Mouse (Mus musculus): Measurements from ENCODE around the gene Mfap3l. TPM values are rescaled to one million over a fixed set of nuclear protein-coding genes. Genes with fewer than 3 reads are reported as not detected.
"Not testable (repeated sequence)": the region's sequence is repeated elsewhere in the genome, so short reads cannot be mapped to it uniquely, and the experiment has no call there.

Mfap3l gene
- 34.6 TPM for polyA plus RNA-seq (2021)

DNA sequence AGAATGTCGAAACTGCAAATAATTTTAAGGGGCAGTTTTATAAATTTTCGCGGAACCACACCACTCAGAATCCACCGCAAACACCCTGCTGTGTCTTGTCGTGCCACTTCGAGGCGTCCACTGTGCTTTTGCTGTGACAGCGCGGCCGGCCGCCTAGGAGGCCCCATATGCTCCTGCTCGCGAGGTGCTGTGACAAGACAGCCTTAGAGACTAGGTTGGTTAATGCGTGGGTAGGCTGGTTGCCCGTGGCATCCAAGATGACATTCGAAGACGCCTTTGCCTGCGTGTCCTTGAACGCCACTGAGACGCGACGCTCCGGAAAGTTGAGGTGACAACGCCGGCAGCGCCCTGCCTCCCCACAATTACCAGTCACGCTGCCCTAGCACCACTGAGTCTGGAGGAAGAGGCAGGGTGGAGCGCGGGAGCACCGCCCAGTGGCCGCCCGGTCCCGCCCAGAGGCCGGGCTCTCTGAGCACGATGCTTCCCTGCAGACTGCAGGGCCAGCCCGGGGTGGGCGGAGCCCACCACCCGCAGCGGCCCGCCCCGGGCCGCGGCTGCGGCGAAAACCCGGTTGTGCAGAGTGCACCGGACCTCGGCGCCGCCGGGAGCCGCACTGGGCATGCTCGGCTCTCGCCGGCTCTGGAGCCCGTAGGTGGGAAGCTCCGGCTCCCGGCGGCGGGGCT is at the start of gene Mfap3l:
Gene Mfap3l, plus strand, starts transcription at position 578 of the 683 bp plus-strand sequence.
- POLR2A ChIA-PET, result interaction anchor here (0.6 to 1.6 kb wide), 4 partner anchors 18 to 1254 kb away, joined by 3 to 5 read pairs (median 3); no protein-coding TSS in a partner anchor
- no peaks in the 10 kb centered on the region for H3K27me3 ChIP-seq
- DNase-seq (ENCODE audit: low read depth, low spot score) (peak; percentile 64), ATAC-seq (peak; percentile 96)
- in situ Hi-C loops (cut with MboI; ENCODE audit: low pct_unique_long_range_greater_than_20kb), result loop anchor here (25.0 kb wide), 1 partner anchor 880 kb away; no protein-coding TSS in a partner anchor
- no peak for TF ChIP-seq CTCF (IDR thresholded peaks at IDR 0.05)
- CTCF ChIA-PET, result interaction anchor here (0.7 to 2.6 kb wide), 6 partner anchors 9 to 261 kb away, joined by 3 to 8 read pairs (median 4); no protein-coding TSS in a partner anchor

DNA sequence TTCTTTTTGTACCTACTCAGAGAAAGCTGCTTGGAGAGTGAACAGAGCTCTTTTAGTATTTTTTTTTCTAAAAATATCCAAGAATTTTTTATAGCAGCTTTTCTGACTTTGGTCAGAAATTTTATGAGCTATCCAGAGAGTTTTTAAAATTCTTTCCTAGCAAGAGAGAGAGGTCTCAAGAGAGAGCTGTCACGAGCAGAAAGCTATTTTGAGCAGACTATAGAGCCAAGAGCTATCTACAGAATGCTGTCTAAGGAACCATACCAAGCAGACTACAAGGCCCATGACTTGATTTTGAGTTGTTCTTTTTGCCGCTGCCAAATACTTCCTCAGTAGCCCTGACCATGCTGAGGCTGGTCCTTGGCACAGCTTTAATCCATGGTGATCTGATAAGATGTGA is 49.3 kb upstream of the Mfap3l start:
- in situ Hi-C loops (cut with MboI; ENCODE audit: low pct_unique_long_range_greater_than_20kb), result no loop called here
- DNase-seq (ENCODE audit: low read depth, low spot score) (no peak), ATAC-seq (no peak)
- H3K27me3 ChIP-seq, result peaks cover 11% of the 10 kb centered on the region
- ChIA-PET POLR2A (no interaction called here), CTCF (interaction anchor here (1.6 kb wide), 1 partner anchor 11 kb away, joined by 3 read pairs; no protein-coding TSS in a partner anchor)
- no peak for TF ChIP-seq CTCF (IDR thresholded peaks at IDR 0.05)

- CTCF ChIA-PET; ATAC-seq; H3K27me3 ChIP-seq; POLR2A ChIA-PET; DNase-seq (ENCODE audit: low read depth, low spot score); in situ Hi-C loops (cut with MboI; ENCODE audit: low pct_unique_long_range_greater_than_20kb): not testable (repeated sequence)
Measured at GRCm38 (mm10) chr8:60591352-60592105, 41.1 kb upstream of the Mfap3l start.

- in situ Hi-C loops (cut with MboI; ENCODE audit: low pct_unique_long_range_greater_than_20kb), result no loop called here
- no peaks in the 10 kb centered on the region for H3K27me3 ChIP-seq
- ChIA-PET CTCF (interaction anchor here (1.0 kb wide), 1 partner anchor 12 kb away, joined by 3 read pairs; no protein-coding TSS in a partner anchor), POLR2A (interaction anchor here (0.5 kb wide), 1 partner anchor 398 kb away, joined by 4 read pairs; the partner anchor contains the start of gene Nek1)
- ATAC-seq (no peak), DNase-seq (ENCODE audit: low read depth, low spot score) (no peak)
- peak; percentile 66 for TF ChIP-seq CTCF (IDR thresholded peaks at IDR 0.05)
Measured at GRCm38 (mm10) chr8:60594761-60595160, 37.9 kb upstream of the Mfap3l start.

GRCm38 (mm10) chr8:60611580-60612111 is 21.0 kb upstream of the Mfap3l start:
- no peak for ATAC-seq
- TF ChIP-seq CTCF (IDR thresholded peaks at IDR 0.05), result no peak
- no peaks in the 10 kb centered on the region for H3K27me3 ChIP-seq
- CTCF ChIA-PET, result no interaction called here
- DNase-seq (ENCODE audit: low read depth, low spot score), result no peak
- POLR2A ChIA-PET, result interaction anchor here (0.6 kb wide), 1 partner anchor 279 kb away, joined by 3 read pairs; the partner anchor contains the start of gene Hpf1
- in situ Hi-C loops (cut with MboI; ENCODE audit: low pct_unique_long_range_greater_than_20kb), result loop anchor here (10.0 kb wide), 1 partner anchor 253 kb away; no protein-coding TSS in a partner anchor

- POLR2A ChIA-PET, result no interaction called here
- H3K27me3 ChIP-seq, result no peaks in the 10 kb centered on the region
- ATAC-seq (no peak), DNase-seq (ENCODE audit: low read depth, low spot score) (no peak)
- peak; percentile 64 for TF ChIP-seq CTCF (IDR thresholded peaks at IDR 0.05)
- in situ Hi-C loops (cut with MboI; ENCODE audit: low pct_unique_long_range_greater_than_20kb), result loop anchor here (10.0 kb wide), 1 partner anchor 248 kb away; no protein-coding TSS in a partner anchor
- CTCF ChIA-PET, result interaction anchor here (1.2 kb wide), 1 partner anchor 255 kb away, joined by 4 read pairs; no protein-coding TSS in a partner anchor
Measured at GRCm38 (mm10) chr8:60616928-60617327, 15.7 kb upstream of the Mfap3l start.

GRCm38 (mm10) chr8:60621561-60621960 is 11.1 kb upstream of the Mfap3l start:
- no peaks in the 10 kb centered on the region for H3K27me3 ChIP-seq
- ChIA-PET POLR2A (no interaction called here), CTCF (no interaction called here)
- TF ChIP-seq CTCF (IDR thresholded peaks at IDR 0.05), result no peak
- DNase-seq (ENCODE audit: low read depth, low spot score), result no peak
- in situ Hi-C loops (cut with MboI; ENCODE audit: low pct_unique_long_range_greater_than_20kb), result no loop called here
- no peak for ATAC-seq

DNA sequence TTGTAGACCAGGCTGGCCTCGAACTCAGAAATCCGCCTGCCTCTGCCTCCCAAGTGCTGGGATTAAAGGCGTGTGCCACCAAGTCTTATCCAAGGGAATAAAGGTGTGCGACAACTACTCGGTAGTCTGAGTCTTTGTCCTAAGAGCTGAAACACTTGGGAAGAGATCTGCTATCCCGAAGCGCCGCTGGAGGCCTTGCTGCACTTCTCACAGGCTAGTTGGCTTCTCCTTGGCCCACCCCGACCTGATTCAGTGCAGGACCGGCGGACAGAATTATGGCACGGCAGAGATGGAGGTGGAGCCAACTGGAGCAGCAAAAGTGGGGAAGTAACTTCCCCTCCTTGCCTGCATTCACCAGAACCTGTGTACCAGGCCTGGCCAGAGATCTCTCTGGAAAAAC is 10.6 kb upstream of the Mfap3l start:
- in situ Hi-C loops (cut with MboI; ENCODE audit: low pct_unique_long_range_greater_than_20kb), result no loop called here
- TF ChIP-seq CTCF (IDR thresholded peaks at IDR 0.05), result no peak
- ChIA-PET CTCF (no interaction called here), POLR2A (no interaction called here)
- no peak for ATAC-seq
- no peak for DNase-seq (ENCODE audit: low read depth, low spot score)
- H3K27me3 ChIP-seq, result no peaks in the 10 kb centered on the region

DNA sequence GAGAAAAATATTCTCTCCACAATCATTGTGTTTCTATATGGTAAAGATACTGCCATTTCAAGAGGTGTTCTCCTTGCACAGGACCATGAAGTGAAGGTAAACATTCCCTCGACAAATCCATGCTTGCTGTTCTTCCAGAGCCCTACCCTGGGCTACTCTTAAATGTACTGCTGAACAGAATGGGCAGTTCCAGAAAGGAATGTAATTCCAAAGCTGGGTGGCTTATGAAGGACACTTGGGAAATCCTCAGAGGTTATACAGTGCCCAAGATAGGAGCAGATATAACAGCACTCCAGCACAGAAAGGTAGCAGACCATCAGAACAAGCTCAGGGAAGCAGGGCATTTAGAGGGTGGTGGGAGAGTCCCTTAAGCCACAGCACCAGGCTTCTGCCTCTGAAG is 9.2 kb upstream of the Mfap3l start:
- CTCF ChIA-PET, result interaction anchor here (0.8 to 1.1 kb wide), 2 partner anchors 9 to 242 kb away, joined by 3 read pairs; partner anchors contain the start of gene Mfap3l

GRCm38 (mm10) chr8:60624722-60625121 is 7.9 kb upstream of the Mfap3l start:
- CTCF ChIA-PET, result interaction anchor here (2.1 kb wide), 1 partner anchor 9 kb away, joined by 8 read pairs; no protein-coding TSS in a partner anchor
- in situ Hi-C loops (cut with MboI; ENCODE audit: low pct_unique_long_range_greater_than_20kb), result loop anchor here (25.0 kb wide), 1 partner anchor 888 kb away; no protein-coding TSS in a partner anchor
- ATAC-seq (no peak), DNase-seq (ENCODE audit: low read depth, low spot score) (no peak)
- POLR2A ChIA-PET, result no interaction called here
- no peaks in the 10 kb centered on the region for H3K27me3 ChIP-seq
- no peak for TF ChIP-seq CTCF (IDR thresholded peaks at IDR 0.05)

More for the DNA sequence above, 9.2 kb upstream of the Mfap3l start:
- DNase-seq (ENCODE audit: low read depth, low spot score) (no peak), ATAC-seq (no peak)
- TF ChIP-seq CTCF (IDR thresholded peaks at IDR 0.05), result no peak
- POLR2A ChIA-PET, result no interaction called here
- in situ Hi-C loops (cut with MboI; ENCODE audit: low pct_unique_long_range_greater_than_20kb), result no loop called here
- no peaks in the 10 kb centered on the region for H3K27me3 ChIP-seq

All from Patski (cell line).